Mouse (Mus musculus) naive thymus-derived CD4-positive, alpha-beta T cell, adult 5 months (primary cell): Measurements from ENCODE around the gene Cdc42ep5. TPM values are rescaled to one million over a fixed set of nuclear protein-coding genes. Genes with fewer than 3 reads are reported as not detected.

Source experiments
- polyA plus RNA-seq: library from polyadenylated mRNA; unstranded; fragments of 100-300 nt; shearing (Covaris generic); gene quantifications from one replicate; pipeline ENCODE4 v1.2.1, GENCODE M21; 2017

Gene Cdc42ep5
- polyA plus RNA-seq: not detected

DNA sequence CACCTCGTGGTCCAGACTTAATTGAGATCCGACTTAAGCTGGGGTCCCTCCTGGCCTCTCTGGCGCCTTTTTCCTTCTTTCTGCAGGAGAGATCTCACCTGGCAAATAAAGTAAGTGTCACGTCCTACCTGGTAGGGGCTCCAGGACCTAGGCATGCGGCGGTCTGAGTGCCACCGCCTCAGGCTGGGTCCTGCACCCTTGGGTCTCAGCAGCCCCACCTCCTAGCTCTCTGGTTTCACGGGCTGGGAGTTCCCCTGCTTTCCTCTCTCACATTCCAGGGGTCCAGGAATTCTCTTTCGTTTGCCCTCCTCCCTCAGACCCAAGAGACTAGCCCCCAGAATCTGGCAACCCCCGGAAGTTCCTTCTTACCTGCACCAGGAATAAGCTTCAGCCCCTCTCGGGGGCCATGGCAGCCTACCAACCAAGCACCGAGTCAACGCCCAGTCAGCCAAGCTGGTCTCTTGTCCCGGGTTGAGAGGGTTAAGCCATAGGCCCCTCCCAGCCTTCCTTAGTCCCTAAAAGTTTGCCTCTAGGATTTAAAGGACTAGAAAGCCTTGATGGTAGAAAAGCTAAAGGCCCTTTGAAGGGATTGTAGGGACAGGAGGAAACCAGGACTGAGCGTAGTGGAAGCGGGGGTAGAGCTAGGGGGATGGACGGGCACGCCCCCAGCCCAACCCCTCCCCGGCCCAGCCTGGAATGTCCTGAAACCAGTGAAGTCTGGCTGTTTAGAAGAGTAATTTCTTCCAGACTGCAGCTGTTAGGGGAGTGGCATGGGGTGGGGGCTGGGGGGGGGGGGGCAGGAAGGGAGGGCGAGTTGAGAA is at the start of gene Cdc42ep5:
TSS of gene Cdc42ep5 (minus strand) at position 771 of the 821 bp plus-strand sequence.

DNA sequence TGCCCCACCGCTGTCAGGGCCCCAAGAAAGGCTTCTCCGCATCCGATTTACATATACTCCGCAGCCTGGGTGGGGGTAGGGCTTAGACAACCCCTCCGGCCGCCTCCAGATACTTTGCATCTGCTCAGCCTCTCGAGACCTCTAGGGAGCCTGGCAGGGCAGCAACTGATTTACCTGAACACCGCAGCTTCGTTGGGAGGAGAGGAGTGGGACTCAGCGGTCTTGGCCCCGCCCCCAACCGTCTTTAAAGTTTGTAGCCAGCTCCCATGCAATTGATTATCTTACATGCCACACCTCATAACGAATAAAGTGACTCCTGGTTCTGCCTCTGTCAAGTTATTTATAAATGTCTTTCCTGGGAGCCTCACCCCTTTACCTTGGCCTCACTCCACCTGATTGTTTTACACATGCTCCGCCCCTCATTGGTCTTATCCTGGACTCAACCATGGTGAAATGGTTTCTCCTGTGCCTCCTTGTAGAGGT is 14.6 kb downstream of the Cdc42ep5 start, which contains the start of gene Leng9:
TSS of gene Leng9 (minus strand) at position 316 of the 483 bp plus-strand sequence.

GRCm38 (mm10) chr7:4136771-4137531 is 27.7 kb downstream of the Cdc42ep5 start, which contains the start of gene Leng8:
Gene Leng8 (plus strand): TSS chr7:4137039.

GRCm38 (mm10) chr7:4119344-4119902 is 45.2 kb downstream of the Cdc42ep5 start, which contains the start of gene Ttyh1:
Gene Ttyh1 (plus strand): TSS chr7:4119408.

Other genes starting within 250 kb of the Cdc42ep5 start
- gene Lilra6, start 249.4 kb downstream of the Cdc42ep5 start, polyA plus RNA-seq: not detected
- gene Lair1, start 101.7 kb downstream of the Cdc42ep5 start, polyA plus RNA-seq: 11.3 TPM
- gene Ttyh1, start 45.5 kb downstream of the Cdc42ep5 start, polyA plus RNA-seq: 0.39 TPM
- 164 TPM for gene Leng8, start 27.8 kb downstream of the Cdc42ep5 start, polyA plus RNA-seq
- gene Leng9, start 14.5 kb downstream of the Cdc42ep5 start, polyA plus RNA-seq: 12.2 TPM
- not detected for gene Lilra5, start 72.9 kb upstream of the Cdc42ep5 start, polyA plus RNA-seq
- not detected for gene Ncr1, start 172.9 kb upstream of the Cdc42ep5 start, polyA plus RNA-seq
- not detected for gene Gp6, start 232.9 kb upstream of the Cdc42ep5 start, polyA plus RNA-seq